Mouse (Mus musculus) CH12.LX (cell line): ENCODE measurements at regions not wholly inside any gene's neighbourhood (a gene's known extent, or its start where the extent isn't known, plus 50 kb on each side); places are given as distances from the start of the nearest gene placed in this dataset.

Source experiments
- DNase-seq: peaks from one replicate; pipeline ENCODE4 v3.0.0-alpha.2; 2013; ENCODE audit errors: extremely low read depth
- H3K27ac ChIP-seq: 2 replicates; pipeline ENCODE4 v1.5.1; 2012; ENCODE audit warnings: low read depth, mild to moderate bottlenecking, control low read depth, moderate library complexity; ENCODE audit not compliant: insufficient read depth
- H3K27me3 ChIP-seq: replicated peaks from 2 replicates; pipeline ENCODE3; 2012; ENCODE audit warnings: inconsistent platforms
- H3K36me3 ChIP-seq, 2 experiments: replicated peaks in 1 of 2; 2 replicates each; pipeline versions ENCODE3 to v1.6.1; 2012; ENCODE audit warnings: inconsistent platforms in 1 of 2, low read length in 1 of 2, mild to moderate bottlenecking in 1 of 2, mixed read lengths in 1 of 2, moderate library complexity in 1 of 2; ENCODE audit not compliant: control insufficient read depth in 1 of 2, insufficient read depth in 1 of 2
- H3K4me1 ChIP-seq, 2 experiments: 2 replicates each; pipeline ENCODE4 v1.6.1; 2012; ENCODE audit warnings: inconsistent platforms in 1 of 2, moderate library complexity in 1 of 2; ENCODE audit not compliant: insufficient read depth in 2 of 2, control insufficient read depth in 1 of 2
- H3K4me2 ChIP-seq: 2 replicates; pipeline ENCODE4 v1.6.1; 2012; ENCODE audit warnings: low read depth, mild to moderate bottlenecking, control low read depth; ENCODE audit not compliant: poor library complexity, insufficient read depth, severe bottlenecking
- H3K4me3 ChIP-seq, 3 experiments: fragments of 150-350 bp in 1 of 3; sonication (generic) in 1 of 3; replicated peaks in 1 of 3; 2 replicates each; pipeline versions ENCODE3 to v1.5.1; 2011 to 2012; ENCODE audit warnings: low read depth in 2 of 3, low read length in 2 of 3, mild to moderate bottlenecking in 2 of 3, moderate library complexity in 2 of 3, control low read depth in 1 of 3, improper control_type of control experiment in 1 of 3, inconsistent platforms in 1 of 3, mixed read lengths in 1 of 3; ENCODE audit not compliant: poor library complexity in 1 of 3
- H3K79me2 ChIP-seq: replicated peaks from 2 replicates; pipeline ENCODE4 v1.6.1; 2012; ENCODE audit warnings: mild to moderate bottlenecking, moderate library complexity; ENCODE audit not compliant: control insufficient read depth, poor library complexity, insufficient read depth, severe bottlenecking; ENCODE audit errors: extremely low read depth
- H3K9ac ChIP-seq: 2 replicates; pipeline ENCODE4 v1.6.1; 2012; ENCODE audit warnings: low read depth, mild to moderate bottlenecking, control low read depth, moderate library complexity; ENCODE audit not compliant: insufficient read depth
- H3K9me3 ChIP-seq: replicated peaks from 2 replicates; pipeline ENCODE3; 2012; ENCODE audit warnings: low read length, inconsistent platforms, mixed read lengths
- BHLHE40 ChIP-seq: IDR thresholded peaks from 2 replicates; pipeline ENCODE4 v1.6.1; 2011; ENCODE audit warnings: mild to moderate bottlenecking, low read depth, low read length, improper control_type of control experiment
- CHD2 ChIP-seq: IDR thresholded peaks from 2 replicates; pipeline ENCODE4 v1.6.1; 2011; ENCODE audit warnings: low read length, improper control_type of control experiment
- CTCF ChIP-seq, 2 experiments: IDR thresholded peaks in 1 of 2; conservative IDR thresholded peaks in 1 of 2; 2 replicates each; pipeline ENCODE4 v1.5.1; 2011 to 2012; ENCODE audit warnings: low read depth in 2 of 2, low read length in 2 of 2, improper control_type of control experiment in 1 of 2, inconsistent platforms in 1 of 2, mild to moderate bottlenecking in 1 of 2, moderate library complexity in 1 of 2
- ETS1 ChIP-seq: conservative IDR thresholded peaks from 2 replicates; pipeline ENCODE4 v1.6.1; 2012; ENCODE audit warnings: low read depth, mild to moderate bottlenecking, inconsistent platforms, low read length, improper control_type of control experiment, moderate library complexity
- IRF4 ChIP-seq: IDR thresholded peaks from 2 replicates; pipeline ENCODE4 v1.6.1; 2014; ENCODE audit warnings: low read depth, mild to moderate bottlenecking, inconsistent platforms, low read length, improper control_type of control experiment
- JUN ChIP-seq: IDR thresholded peaks from 2 replicates; pipeline ENCODE4 v1.6.1; 2011; ENCODE audit warnings: low read depth, mild to moderate bottlenecking, low read length, improper control_type of control experiment, moderate library complexity; ENCODE audit not compliant: insufficient read depth
- MAFK ChIP-seq: IDR thresholded peaks from 2 replicates; pipeline ENCODE4 v1.6.1; 2011; ENCODE audit warnings: low read length, improper control_type of control experiment; ENCODE audit not compliant: insufficient replicate concordance
- MAZ ChIP-seq: IDR thresholded peaks from 2 replicates; pipeline ENCODE4 v1.6.1; 2012; ENCODE audit warnings: low read depth, mild to moderate bottlenecking, inconsistent platforms, low read length, improper control_type of control experiment, moderate library complexity
- MXI1 ChIP-seq: IDR thresholded peaks from 2 replicates; pipeline ENCODE4 v1.6.1; 2011; ENCODE audit warnings: mild to moderate bottlenecking, low read depth, low read length, improper control_type of control experiment
- MYC ChIP-seq: IDR thresholded peaks from 2 replicates; pipeline ENCODE4 v1.6.1; 2011; ENCODE audit warnings: low read depth, mild to moderate bottlenecking, improper control_type of control experiment, low read length
- POLR2A ChIP-seq: IDR thresholded peaks from 2 replicates; pipeline ENCODE4 v1.6.1; 2011; ENCODE audit warnings: low read depth, mild to moderate bottlenecking, improper control_type of control experiment, low read length
- RAD21 ChIP-seq: IDR thresholded peaks from 2 replicates; pipeline ENCODE4 v1.6.1; 2011; ENCODE audit warnings: low read depth, mild to moderate bottlenecking, low read length, improper control_type of control experiment, moderate library complexity
- RCOR1 ChIP-seq: conservative IDR thresholded peaks from 2 replicates; pipeline ENCODE4 v1.6.1; 2012; ENCODE audit warnings: low read depth, mild to moderate bottlenecking, inconsistent platforms, low read length, improper control_type of control experiment
- SIN3A ChIP-seq: IDR thresholded peaks from 2 replicates; pipeline ENCODE4 v1.6.1; 2012; ENCODE audit warnings: low read length, improper control_type of control experiment, inconsistent platforms
- UBTF ChIP-seq: IDR thresholded peaks from 2 replicates; pipeline ENCODE4 v1.6.1; 2012; ENCODE audit warnings: low read depth, mild to moderate bottlenecking, inconsistent platforms, low read length, improper control_type of control experiment, moderate library complexity
- USF1 ChIP-seq: IDR thresholded peaks from 2 replicates; pipeline ENCODE4 v1.6.1; 2014; ENCODE audit warnings: low read depth, mild to moderate bottlenecking, inconsistent platforms, low read length, improper control_type of control experiment
- USF2 ChIP-seq: conservative IDR thresholded peaks from 2 replicates; pipeline ENCODE4 v1.6.1; 2011; ENCODE audit warnings: low read depth, low read length, improper control_type of control experiment
- ZNF384 ChIP-seq: IDR thresholded peaks from 2 replicates; pipeline ENCODE4 v1.6.1; 2012; ENCODE audit warnings: low read depth, low read length, improper control_type of control experiment, inconsistent platforms
- dilution Hi-C: fragments of 300-500 bp; cut with MboI; formaldehyde crosslinking; loops from 2 replicates; pipeline ENCODE4 v1.14.3; 2020; ENCODE audit warnings: low sequenced_read_pairs; ENCODE audit not compliant: extremely low pct_unique_long_range_greater_than_20kb, extremely low pct_ligation_motif_present
- in situ Hi-C: fragments of 300-500 bp; cut with MboI; formaldehyde crosslinking; loops from 3 replicates; pipeline ENCODE4 v1.14.3; 2019; ENCODE audit warnings: low sequenced_read_pairs, low pct_ligation_motif_present, low pct_unique_long_range_greater_than_20kb, mixed read lengths

- no peak overlapping the region for H3K9ac ChIP-seq
- no peaks in the 10 kb centered on the region for H3K27me3 ChIP-seq
- DNase-seq = no peak
- H3K27ac ChIP-seq = no peak overlapping the region
- no peak overlapping the region for H3K4me3 ChIP-seq
- peaks cover 4% of the 10 kb centered on the region for H3K9me3 ChIP-seq
- in situ Hi-C loops = no loop called here
- TF ChIP-seq UBTF = no peak
- H3K36me3 ChIP-seq = no peaks in the 10 kb centered on the region
- H3K4me2 ChIP-seq = no peak overlapping the region
- no peaks in the 10 kb centered on the region for H3K4me1 ChIP-seq
- dilution Hi-C loops = no loop called here
- H3K79me2 ChIP-seq = no peaks in the 10 kb centered on the region
These were observed 117.5 kb downstream of the Cand1 start for GRCm38 (mm10) chr10:119122347-119122746.

DNA sequence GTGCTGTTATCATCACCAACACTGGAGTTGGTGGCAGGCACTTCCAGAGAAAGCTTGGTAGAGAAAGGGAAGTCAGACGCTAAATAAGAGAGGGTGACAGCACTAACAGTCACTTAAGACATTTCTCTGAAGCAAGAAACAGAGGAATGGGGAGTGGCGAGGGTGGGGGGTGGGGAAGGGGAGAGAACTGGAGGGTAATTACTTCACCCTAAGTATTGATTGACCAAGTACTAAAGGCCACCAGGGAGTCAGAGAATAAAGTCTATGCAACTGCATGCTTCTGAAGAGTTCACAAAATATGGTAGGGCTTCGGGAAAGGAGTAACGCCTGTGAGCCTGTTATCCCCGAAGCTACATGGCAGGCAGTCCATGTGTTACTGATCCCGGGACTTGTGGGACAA is 118.3 kb downstream of the Cand1 start:
- H3K9me3 ChIP-seq = peaks cover 4% of the 10 kb centered on the region
- H3K36me3 ChIP-seq = no peaks in the 10 kb centered on the region
- H3K4me3 ChIP-seq = no peak overlapping the region
- DNase-seq = no peak
- H3K4me2 ChIP-seq = no peak overlapping the region
- H3K9ac ChIP-seq = no peak overlapping the region
- TF ChIP-seq SIN3A (no peak), CHD2 (no peak), USF1 (no peak), RAD21 (no peak), RCOR1 (no peak), USF2 (no peak), MAZ (no peak), IRF4 (no peak), BHLHE40 (no peak), MAFK (no peak), POLR2A (no peak), ETS1 (no peak), ZNF384 (no peak), MYC (no peak), CTCF (conservative IDR thresholded peaks at IDR 0.05 in 1 of 2, IDR thresholded peaks at IDR 0.05 in 1 of 2; ENCODE audit: low read depth in 2 of 2, low read length in 2 of 2) (no peak), MXI1 (no peak), JUN (no peak)
- TF ChIP-seq, all 38 proteins: peak for 0
- in situ Hi-C loops = no loop called here
- no peaks in the 10 kb centered on the region for H3K27me3 ChIP-seq
- no peaks in the 10 kb centered on the region for H3K4me1 ChIP-seq
- dilution Hi-C loops = no loop called here
- no peaks in the 10 kb centered on the region for H3K79me2 ChIP-seq
- no peak overlapping the region for H3K27ac ChIP-seq
